Mouse (Mus musculus) cerebellum, postnatal 4 days (tissue): ENCODE measurements at regions not wholly inside any gene's neighbourhood (a gene's known extent, or its start where the extent isn't known, plus 50 kb on each side); places are given as distances from the start of the nearest gene placed in this dataset.

Source experiments
- DNase-seq, 2 experiments: peaks; one replicate each; pipeline ENCODE4 v3.0.0; 2022; ENCODE audit warnings: low spot score in 2 of 2, mixed read lengths in 1 of 2

DNA sequence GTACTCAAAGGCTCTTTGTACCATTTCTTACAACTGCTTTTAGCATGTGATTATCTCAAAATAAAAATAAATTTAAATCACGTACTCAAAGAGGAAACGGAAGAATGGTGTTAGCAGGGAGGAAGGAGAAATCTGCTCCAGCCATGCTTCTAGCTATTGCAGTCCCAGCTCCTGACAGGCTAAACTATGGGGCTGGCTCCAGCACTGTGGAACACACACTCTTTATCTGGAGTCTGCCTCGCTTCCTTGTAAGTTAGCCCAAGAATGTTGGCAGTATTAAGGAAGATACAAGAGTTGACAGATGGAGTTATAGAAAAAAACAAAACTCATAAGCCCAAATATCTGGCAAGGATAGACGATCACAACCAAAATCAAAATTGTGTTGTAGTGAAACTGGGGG is 161.5 kb upstream of the AI593442 start:
- no peak for DNase-seq

DNA sequence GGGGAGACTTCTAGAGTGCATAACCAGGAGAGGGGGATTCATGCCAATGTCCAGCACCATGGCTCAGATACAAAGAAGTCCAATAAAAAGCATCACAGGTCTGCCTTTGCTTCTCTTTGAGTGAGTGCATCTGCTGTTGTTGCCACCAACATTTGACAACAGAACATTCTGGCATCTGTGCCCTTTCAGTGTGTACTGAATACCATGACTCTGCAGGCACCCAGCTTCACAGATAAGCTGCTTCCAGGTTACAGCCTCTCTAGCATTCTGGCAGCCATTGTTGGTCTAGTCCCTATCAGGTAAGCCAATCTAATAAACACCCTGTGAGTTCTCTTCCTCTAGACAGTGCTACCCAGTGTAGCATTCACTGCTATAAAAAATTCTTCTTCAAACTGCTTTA is 160.4 kb upstream of the AI593442 start:
- DNase-seq: no peak

DNA sequence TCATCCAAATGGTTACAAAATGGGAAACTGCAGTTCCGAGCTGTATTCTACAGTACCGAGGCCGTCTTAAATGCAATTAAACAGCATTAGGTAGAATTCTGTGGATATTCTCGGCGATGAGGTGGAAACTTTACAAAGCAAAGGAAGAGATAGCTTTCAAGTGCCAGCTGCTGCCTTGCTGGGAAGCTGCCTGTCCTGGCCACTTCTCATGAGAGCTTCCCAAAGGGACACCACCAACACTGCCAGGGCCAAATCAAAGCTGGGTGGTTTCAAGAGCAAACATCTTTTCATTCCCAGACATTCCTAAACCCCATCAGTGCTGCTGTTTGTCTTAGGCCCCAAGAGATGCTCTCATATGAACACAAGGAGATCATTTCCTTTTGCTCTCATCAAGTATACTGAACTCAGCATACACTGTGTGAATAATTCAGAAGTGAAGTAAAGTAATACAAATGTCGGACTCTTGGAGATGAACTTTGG is 156.6 kb upstream of the AI593442 start:
- DNase-seq: no peak

DNA sequence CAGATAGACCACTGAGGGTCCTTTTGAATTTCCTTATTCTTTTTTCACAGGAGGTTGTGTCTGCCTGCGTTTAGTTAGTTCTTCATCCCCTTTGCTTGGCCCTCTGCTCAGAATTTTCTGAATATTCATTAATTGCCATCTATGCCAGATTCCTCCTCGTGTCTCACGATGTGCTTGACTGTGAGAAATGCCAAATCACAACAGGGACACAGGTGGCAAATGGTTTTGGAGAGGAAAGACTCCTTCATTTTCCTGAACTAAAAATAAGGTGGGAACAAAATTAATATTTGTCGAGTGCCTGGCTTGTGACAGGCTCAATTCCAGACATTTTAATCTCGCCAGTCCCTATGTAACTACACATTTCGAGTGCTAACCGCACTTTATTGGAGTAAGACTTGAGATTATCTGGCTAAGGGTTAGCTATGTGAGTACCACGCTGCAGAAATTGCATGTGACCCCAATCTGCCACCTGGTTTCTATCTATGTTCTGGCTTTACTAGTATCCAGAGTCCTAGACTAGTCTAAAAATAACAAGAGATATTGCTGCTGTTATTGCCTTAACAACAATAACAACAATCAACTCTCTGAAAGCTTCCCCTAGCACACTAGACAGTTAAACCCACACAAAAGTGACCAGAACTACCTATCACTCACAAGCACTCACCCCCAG is 156.0 kb upstream of the AI593442 start:
- no peak for DNase-seq

DNA sequence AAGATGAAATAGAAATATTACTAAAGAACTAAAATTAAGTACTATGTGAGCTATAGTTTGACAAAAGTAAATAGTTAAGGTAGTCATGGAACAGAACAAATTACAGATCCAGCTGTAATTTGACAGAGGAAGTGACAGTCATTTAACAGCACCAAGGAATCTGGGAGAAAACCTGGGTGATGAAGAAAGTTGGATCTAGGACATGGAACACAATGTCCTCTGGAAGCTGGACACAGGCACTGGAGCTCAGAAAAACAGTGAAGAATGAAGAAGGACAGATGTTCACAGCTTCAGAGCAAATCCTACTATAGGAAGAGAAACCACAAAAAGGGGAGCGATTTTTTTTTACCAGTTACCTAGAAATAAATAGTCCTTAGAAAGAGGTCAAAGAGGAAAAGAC is 147.2 kb upstream of the AI593442 start:
- DNase-seq: no peak

DNA sequence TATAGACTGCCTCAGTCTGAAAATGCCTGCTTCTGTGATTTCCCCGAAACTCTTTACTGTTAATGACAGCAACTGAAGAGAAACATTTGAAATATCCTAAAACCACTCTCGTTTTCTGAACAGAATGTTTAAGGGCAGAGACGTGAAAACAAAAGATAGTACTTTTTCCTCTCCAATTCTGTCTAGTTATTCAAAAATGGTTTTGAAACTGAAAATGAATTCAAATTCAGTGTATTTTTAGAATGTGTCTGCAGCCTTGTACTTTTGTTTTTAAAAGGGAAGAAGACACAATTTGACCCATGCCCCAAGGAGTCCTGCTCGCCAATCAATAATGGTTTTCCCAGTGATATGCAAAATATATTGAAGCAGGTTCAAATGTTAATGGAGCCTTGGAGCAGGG is 136.7 kb upstream of the AI593442 start:
- DNase-seq: no peak

DNA sequence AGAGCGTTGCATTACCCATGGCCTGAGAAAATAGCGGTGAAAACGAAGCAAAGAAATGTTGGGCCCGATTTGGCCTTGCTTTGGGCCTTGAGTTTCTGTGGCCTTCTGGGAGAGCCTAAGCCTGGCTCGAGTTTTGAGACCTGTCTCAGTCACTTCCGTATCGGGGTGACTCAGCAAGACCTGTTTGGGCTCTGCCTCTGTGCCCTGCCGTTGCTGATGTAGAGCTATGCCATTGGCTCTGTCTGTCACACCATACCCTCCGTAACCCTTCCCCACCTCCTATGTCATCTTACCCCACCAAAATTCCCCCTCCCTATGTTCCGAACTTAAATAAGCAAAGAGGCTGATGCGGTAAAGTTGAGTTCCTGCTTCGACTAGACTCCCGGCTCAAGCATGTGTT is 123.4 kb upstream of the AI593442 start:
- DNase-seq: no peak

DNA sequence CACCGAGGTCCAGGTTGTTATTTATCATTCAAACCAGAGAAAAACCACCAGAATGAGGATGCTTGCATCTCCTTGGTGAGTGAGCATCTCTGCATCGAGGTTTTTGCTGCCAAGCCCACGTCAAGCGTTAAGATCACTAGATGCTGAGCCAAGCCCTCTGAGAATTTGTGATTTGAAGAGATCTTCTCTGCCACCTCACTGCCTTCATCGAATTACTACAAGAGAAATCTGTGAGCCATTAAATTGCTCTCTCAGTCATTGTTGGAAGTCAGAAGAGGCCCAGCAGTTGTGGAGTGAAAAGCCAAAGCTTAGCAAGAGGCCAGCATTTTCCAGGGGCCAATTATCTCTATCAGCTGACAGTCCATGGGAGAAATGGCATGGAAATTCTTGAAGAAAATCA is 122.2 kb upstream of the AI593442 start:
- peak in 1 of 2 experiments; percentile 43 for DNase-seq

DNA sequence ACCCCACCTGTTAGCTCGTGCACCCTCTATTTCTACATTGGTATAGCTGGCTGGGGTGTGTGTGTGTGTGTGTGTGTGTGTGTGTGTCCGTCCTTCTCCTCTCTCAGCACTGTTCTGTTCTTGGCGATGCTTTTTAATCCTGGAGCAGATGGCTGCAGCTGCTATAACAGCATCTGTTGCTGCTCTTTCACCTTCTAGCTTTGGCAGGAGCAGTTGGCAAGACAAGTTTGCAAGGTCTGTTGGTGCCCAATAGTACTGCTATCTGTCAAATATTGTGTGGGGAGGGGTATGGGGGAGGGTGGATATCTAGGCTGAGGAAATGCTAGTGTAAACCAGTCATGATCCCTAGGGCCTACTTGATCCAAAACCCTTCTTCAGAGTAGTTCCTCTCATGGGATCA is 120.9 kb upstream of the AI593442 start:
- DNase-seq: peak in 1 of 2 experiments; percentile 32

DNA sequence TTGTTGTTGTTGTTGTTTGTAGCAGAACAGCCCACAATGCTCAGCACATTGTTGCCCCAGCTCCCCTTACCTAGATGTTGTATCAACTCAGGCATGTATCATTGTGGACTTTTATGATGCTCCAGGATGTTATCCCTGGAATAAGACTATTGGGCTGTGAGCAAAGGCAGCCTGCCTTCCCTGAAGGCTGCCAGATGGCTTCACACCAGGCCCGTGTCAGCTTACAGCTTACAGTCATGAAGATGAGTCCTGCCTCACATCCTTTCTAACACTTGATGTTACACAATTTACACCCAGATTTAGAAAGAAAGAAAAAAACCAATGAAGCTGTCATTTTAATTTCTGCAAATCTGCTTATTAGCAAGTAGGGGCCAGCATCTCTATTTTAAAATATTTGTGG is 113.0 kb upstream of the AI593442 start:
- peak in 1 of 2 experiments; percentile 34 for DNase-seq

DNA sequence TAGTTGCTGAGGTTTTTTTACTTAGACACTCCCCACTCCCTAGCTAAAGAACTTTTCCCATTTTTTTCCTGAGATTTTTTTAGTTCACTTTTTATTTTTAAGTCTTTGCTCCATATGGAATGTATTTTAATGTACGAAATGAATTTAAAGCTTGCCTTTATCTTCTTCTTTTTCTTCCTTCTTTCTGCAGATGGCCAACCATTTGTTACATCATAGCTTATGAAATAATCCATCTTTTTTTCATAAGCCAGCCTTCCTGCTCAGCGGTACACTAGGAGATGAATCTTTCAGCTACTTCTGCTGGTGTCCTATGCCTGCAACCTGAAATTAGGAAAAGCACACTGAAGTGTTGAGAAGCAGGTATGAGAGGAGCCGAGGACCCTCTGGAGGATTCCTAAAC is 102.9 kb upstream of the AI593442 start:
- no peak for DNase-seq

DNA sequence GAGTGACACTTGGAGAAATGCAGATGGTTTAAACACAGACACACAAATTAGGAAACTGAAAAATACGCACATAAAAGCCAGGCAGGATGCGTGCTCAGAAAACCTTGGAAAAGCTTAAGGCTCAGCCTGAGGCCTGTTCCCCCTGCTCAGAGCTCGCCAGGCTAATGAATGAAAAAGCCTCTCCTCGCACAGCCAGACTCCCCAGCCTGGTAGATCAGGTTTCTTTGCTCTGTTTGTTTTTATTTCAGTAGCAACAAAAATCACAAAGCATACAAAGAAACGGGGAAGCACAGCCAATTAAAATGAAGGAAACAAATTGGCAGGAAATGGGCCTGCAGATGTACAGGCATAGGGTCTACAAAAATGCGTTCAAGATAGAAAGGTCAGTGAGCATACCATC is 97.0 kb upstream of the AI593442 start:
- no peak for DNase-seq

DNA sequence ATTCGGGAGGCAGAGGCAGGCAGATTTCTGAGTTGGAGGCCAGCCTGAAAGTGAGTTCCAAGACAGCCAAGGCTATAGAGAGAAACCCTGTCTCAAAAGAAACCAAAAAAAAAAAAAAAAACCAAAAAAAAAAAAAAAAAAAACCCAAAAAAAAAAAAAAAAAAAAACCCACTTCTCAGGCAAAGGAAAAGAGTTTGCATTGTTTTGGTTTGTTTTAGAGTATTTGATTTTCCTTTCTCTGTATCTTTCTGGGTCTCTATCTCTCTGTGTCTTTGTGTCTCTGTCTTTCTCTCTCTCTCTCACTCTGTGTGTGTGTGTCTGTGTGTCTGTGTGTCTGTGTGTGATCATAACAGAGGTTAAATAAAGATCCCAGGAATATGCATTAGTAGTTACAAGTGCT is 95.7 kb upstream of the AI593442 start:
- no peak for DNase-seq

DNA sequence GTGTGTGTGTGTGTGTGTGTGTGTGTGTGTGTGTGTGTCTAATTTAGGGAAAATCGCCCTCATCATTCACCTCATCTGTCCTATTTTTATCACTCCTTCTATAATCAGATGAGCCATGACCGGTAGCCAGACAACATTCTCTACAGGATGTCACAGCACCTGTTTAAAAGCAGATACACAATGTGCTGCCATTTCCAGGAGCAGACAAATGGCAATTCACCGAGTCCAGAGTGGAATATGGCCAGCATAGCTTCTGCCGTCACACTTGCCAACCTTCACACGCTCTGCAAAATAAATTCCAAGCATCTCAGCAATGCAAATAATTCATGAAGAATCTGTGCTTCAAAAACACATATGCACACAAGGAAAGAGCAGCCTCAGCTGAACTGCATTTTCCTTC is 88.5 kb upstream of the AI593442 start:
- no peak for DNase-seq

DNA sequence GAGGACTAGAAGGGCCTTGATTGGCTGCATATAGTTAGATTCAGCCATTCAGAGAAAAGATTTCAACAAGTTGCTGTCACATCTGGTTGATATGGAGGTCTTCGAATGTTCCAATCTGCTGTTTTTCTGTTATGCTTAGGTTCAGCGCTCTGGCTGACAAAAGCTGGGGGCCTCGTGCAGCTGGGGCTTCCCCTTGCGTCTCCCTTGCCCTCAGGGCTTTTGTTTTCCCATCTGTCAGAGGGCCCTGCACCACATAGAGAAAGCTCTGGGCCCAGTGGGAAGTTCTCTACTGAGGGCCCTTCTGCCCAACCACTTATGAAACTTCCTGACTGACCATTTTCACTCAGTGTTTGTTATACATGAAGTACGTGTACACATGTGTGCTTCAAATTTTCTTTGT is 86.2 kb upstream of the AI593442 start:
- DNase-seq: no peak

DNA sequence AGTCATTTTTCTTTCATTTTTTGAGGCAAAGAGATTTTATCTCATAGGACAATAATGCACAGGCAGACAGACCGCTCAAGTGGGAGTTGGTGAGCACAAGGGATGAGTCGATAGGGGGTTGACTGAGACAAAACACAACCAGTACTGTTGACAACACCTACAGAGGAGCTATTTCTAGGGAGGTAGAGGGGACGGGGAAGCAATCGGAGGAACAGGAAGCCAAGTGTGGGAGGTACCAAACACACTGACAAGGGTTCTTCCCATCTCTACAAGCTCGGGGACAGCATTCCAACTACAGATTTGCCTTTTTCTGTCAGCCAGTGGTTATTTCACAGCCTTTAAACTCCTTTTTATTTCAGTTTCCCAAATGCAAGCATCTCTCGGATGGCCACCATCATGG is 83.3 kb upstream of the AI593442 start:
- no peak for DNase-seq

DNA sequence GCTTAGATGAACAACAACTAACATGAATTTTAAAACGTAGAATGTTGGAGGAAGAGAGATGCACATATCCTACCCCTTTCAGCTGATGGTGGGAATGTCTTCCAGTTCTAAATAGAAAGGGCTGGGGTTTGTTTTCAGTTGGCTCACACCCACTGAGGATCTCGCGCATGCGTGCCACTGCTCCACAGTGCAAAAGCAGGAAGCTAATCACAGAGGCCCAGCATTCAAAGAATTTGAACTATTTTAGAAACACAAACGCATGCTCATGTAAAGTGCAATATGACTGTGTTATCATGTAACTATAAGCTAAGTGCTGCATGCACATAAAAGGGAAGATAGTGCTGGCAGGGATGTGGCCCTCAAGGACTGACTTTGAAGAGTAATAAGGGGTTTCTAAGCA is 81.7 kb upstream of the AI593442 start:
- DNase-seq: no peak

DNA sequence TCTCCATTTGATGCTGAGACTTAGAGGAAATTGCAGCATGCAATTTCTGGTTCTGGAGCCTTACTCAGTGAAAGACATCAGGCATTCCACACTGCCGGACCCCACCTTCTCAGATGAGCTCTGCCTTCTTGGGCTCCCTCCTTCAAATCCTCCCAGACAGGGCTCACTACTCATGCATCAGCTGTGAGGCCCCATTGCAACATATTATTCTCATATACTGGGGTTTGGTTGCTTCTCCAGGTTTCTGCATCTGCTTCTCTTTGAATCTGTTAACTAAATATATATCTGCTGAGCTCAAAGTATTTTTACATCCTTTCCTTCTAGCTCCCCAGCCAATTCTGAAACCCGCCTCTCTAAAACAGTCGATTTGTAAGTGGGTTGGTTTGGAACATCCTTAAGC is 68.8 kb upstream of the AI593442 start:
- no peak for DNase-seq

DNA sequence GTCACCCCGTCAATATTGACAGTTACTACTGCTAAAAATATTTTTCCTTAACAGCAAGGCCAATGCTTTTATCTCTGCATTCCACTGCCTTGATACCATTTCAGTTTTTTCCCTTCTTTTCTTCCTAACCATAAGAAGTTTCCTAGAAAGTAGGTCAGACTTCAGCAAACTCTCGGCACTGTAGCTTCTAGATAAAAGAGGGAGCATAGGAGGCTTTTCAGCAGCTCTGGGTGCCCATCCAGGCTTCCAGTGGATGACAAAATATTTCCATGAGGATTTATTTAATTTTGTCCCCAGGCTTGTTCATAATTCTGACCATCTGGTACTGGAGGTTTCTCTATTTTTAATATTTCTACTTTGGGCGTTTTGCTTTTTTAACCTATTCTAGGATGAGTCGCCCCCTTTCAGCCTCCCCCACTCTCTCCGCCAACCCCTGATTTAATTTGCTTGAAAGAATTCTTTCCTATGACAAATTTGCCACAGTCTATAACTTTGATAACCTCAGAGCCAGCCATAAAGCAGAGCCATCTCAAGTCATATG is 59.0 kb upstream of the AI593442 start:
- DNase-seq: no peak
